Mouse (Mus musculus): ENCODE measurements around the gene Qrich2. TPM values are rescaled to one million over a fixed set of nuclear protein-coding genes. Genes with fewer than 3 reads are reported as not detected.

Qrich2 gene
- total RNA-seq, 2 experiments from 2014 or later, result not detected

Other genes starting within 250 kb of the Qrich2 start
- 1 to 10 TPM; 1.2 TPM for gene Evpl, start 228.2 kb downstream of the Qrich2 start, total RNA-seq (2021)
- gene Srp68, start 192.0 kb downstream of the Qrich2 start, total RNA-seq (2021), result 10 to 100 TPM; 58.7 to 59.8 TPM
- gene Galr2, start 185.3 kb downstream of the Qrich2 start, total RNA-seq (2021), result not detected
- gene Exoc7, start 159.0 kb downstream of the Qrich2 start, total RNA-seq (2021), result 10 to 100 TPM; 61.0 to 65.9 TPM
- not detected for gene Foxj1, start 130.8 kb downstream of the Qrich2 start, total RNA-seq (2021)
- gene Rnf157, start 53.2 kb downstream of the Qrich2 start, total RNA-seq (2021), result 10 to 100 TPM; 10.0 TPM
- gene Ubald2, start 32.1 kb downstream of the Qrich2 start, total RNA-seq (2021), result 10 to 100 TPM; 47.2 to 49.4 TPM
- gene Prpsap1, start 28.0 kb upstream of the Qrich2 start, total RNA-seq (2021), result 10 to 100 TPM; 45.3 to 45.8 TPM
- gene Sphk1, start 64.7 kb upstream of the Qrich2 start, total RNA-seq (2021), result 1 to 10 TPM; 2.5 to 3.9 TPM
- gene Ube2o, start 115.2 kb upstream of the Qrich2 start, total RNA-seq (2021), result 10 to 100 TPM; 28.5 to 33.7 TPM
- gene Aanat, start 120.2 kb upstream of the Qrich2 start, total RNA-seq (2021), result not detected
- gene Rhbdf2, start 160.8 kb upstream of the Qrich2 start, total RNA-seq (2021), result 10 to 100 TPM; 15.4 to 17.7 TPM
- gene Prcd, start 187.3 kb upstream of the Qrich2 start, total RNA-seq (2021), result 1 to 10 TPM; 1.4 to 1.7 TPM
- 10 to 100 TPM; 76.2 to 85.4 TPM for gene Cygb, start 188.1 kb upstream of the Qrich2 start, total RNA-seq (2021)